Mouse (Mus musculus): ENCODE data around the gene Opcml.

GRCm38 (mm10) chr9:28083754-28084153 is 293.2 kb downstream of the Opcml start:
- TF ChIP-seq EP300 (IDR thresholded peaks at IDR 0.05; ENCODE audit: insufficient read depth, low read depth, low read length) (no peak), POLR2A (IDR thresholded peaks at IDR 0.05; ENCODE audit: insufficient read depth, low read depth, low read length) (no peak)
